ENCODE assay signal across 21 mouse cellular contexts in genomic region chr17:28901559-28901958, GRCm38 (mm10). TPM values are rescaled to one million over a fixed set of nuclear protein-coding genes. Genes with fewer than 3 reads are reported as not detected.
DNase-seq lines count a peak whose midpoint lies in the region; ATAC-seq and TF ChIP-seq lines count a peak whose summit lies in the region.
"Had no signal": no experiment of that assay in that cellular context is flagged by ENCODE, and none has a peak within 500 bp of the region (broad histone marks: within the 10 kb centered on the region; RNA-seq: fewer than 3 reads in every experiment).

No protein-coding gene starts in this region.

- no peak overlapping the region for H3K4me3 ChIP-seq in kidney, adult 2 months (ENCODE audit: insufficient read depth, low read depth, low read length)
- H3K4me3 ChIP-seq in midbrain, postnatal 0 days (ENCODE audit: low read depth, low read length), result no peak overlapping the region
- no peak overlapping the region for H3K4me3 ChIP-seq in midbrain, embryonic 15.5 days
- H3K4me3 ChIP-seq in stomach, postnatal 0 days (ENCODE audit: low read depth, low read length), result no peak overlapping the region
- H3K4me3 ChIP-seq: intestine, embryonic 15.5 days; neural tube, embryonic 12.5 days had no signal

- ATAC-seq in midbrain, postnatal 0 days (ENCODE audit: low FRiP score), result no peak
- ATAC-seq in midbrain, embryonic 15.5 days (replicated peaks), result no peak
- ATAC-seq in Patski, result no peak
- ATAC-seq in stomach, postnatal 0 days (ENCODE audit: low FRiP score, low TSS enrichment), result no peak
- ATAC-seq: intestine, embryonic 15.5 days had no signal

- WGBS in kidney, adult 2 months, result 82% methylated on average over 4 of the region's 4 CpGs
- 74% methylated on average over 4 of the region's 4 CpGs for WGBS in midbrain, postnatal 0 days
- WGBS in midbrain, embryonic 15.5 days, result 75% methylated on average over 4 of the region's 4 CpGs
- 66% methylated on average over 4 of the region's 4 CpGs for WGBS in stomach, postnatal 0 days

- POLR2A ChIA-PET in Patski (lab: Charles Lee), result interaction anchor here (0.6 kb wide), 1 partner anchor 192 kb away, joined by 5 read pairs; no protein-coding TSS in a partner anchor

- no peak overlapping the region for H3K9ac ChIP-seq in midbrain, postnatal 0 days (replicated peaks; ENCODE audit: low read length, poor library complexity, severe bottlenecking)
- no peak overlapping the region for H3K9ac ChIP-seq in midbrain, embryonic 15.5 days
- no peak overlapping the region for H3K9ac ChIP-seq in stomach, postnatal 0 days (ENCODE audit: low read length)
- H3K9ac ChIP-seq: intestine, embryonic 15.5 days; neural tube, embryonic 12.5 days had no signal

- no peaks in the 10 kb centered on the region for H3K4me1 ChIP-seq in kidney, adult 2 months (ENCODE audit: control insufficient read depth, insufficient read depth, low read length)
- H3K4me1 ChIP-seq in midbrain, postnatal 0 days (ENCODE audit: insufficient read depth, low read length), result peaks cover 16% of the 10 kb centered on the region
- peaks cover 23% of the 10 kb centered on the region for H3K4me1 ChIP-seq in midbrain, embryonic 15.5 days
- no peaks in the 10 kb centered on the region for H3K4me1 ChIP-seq in stomach, postnatal 0 days (replicated peaks; ENCODE audit: control insufficient read depth, insufficient read depth)

- H3K4me2 ChIP-seq in midbrain, postnatal 0 days (ENCODE audit: low read depth, low read length, poor library complexity, severe bottlenecking), result no peak overlapping the region
- no peak overlapping the region for H3K4me2 ChIP-seq in midbrain, embryonic 15.5 days
- no peak overlapping the region for H3K4me2 ChIP-seq in stomach, postnatal 0 days (replicated peaks; ENCODE audit: low read depth)
- H3K4me2 ChIP-seq: intestine, embryonic 15.5 days; neural tube, embryonic 12.5 days had no signal

- H3K9me3 ChIP-seq in midbrain, postnatal 0 days (ENCODE audit: low read length), result no peaks in the 10 kb centered on the region
- H3K9me3 ChIP-seq in midbrain, embryonic 15.5 days, result no peaks in the 10 kb centered on the region
- no peaks in the 10 kb centered on the region for H3K9me3 ChIP-seq in stomach, postnatal 0 days (ENCODE audit: control insufficient read depth, low read length)
- H3K9me3 ChIP-seq: intestine, embryonic 15.5 days; neural tube, embryonic 12.5 days had no signal

- in situ Hi-C loops in Patski (cut with MboI; ENCODE audit: low pct_unique_long_range_greater_than_20kb), result no loop called here

- no peaks in the 10 kb centered on the region for H3K27me3 ChIP-seq in kidney, adult 2 months (replicated peaks; ENCODE audit: control insufficient read depth, insufficient read depth, low read length)
- no peaks in the 10 kb centered on the region for H3K27me3 ChIP-seq in midbrain, postnatal 0 days (ENCODE audit: insufficient read depth, low read length)
- H3K27me3 ChIP-seq in midbrain, embryonic 15.5 days (replicated peaks), result no peaks in the 10 kb centered on the region
- H3K27me3 ChIP-seq in Patski, result no peaks in the 10 kb centered on the region
- no peaks in the 10 kb centered on the region for H3K27me3 ChIP-seq in stomach, postnatal 0 days (ENCODE audit: control insufficient read depth, insufficient read depth, low read length)
- H3K27me3 ChIP-seq: intestine, embryonic 15.5 days; neural tube, embryonic 12.5 days had no signal

- no peak for DNase-seq in kidney, adult 2 months
- DNase-seq in kidney, adult 18-20 months, result no peak
- no peak for DNase-seq in midbrain, postnatal 0 days (ENCODE audit: low spot score)
- no peak for DNase-seq in Patski (ENCODE audit: low read depth, low spot score)
- no peak for DNase-seq in stomach, postnatal 0 days (ENCODE audit: low spot score)
- DNase-seq in ovary, postnatal 14 days (ENCODE audit: low spot score), result no peak
- DNase-seq: adrenal gland, postnatal 10 days; cerebellum, adult 9-11 months; kidney, postnatal 36 days; left cerebral cortex, postnatal 4 days; lung, adult 18-20 months had no signal

- TF ChIP-seq EP300 in stomach, postnatal 0 days (optimal IDR thresholded peaks at IDR 0.05), result no peak

- no peak for TF ChIP-seq POLR2A in kidney, adult 2 months (IDR thresholded peaks at IDR 0.05; ENCODE audit: low read depth, low read length)

- CTCF ChIA-PET in Patski (lab: Charles Lee), result no interaction called here

- H3K27ac ChIP-seq in kidney, adult 2 months (ENCODE audit: insufficient read depth, low read depth, low read length), result no peak overlapping the region
- no peak overlapping the region for H3K27ac ChIP-seq in midbrain, postnatal 0 days (ENCODE audit: low read depth, low read length)
- no peak overlapping the region for H3K27ac ChIP-seq in midbrain, embryonic 15.5 days
- no peak overlapping the region for H3K27ac ChIP-seq in stomach, postnatal 0 days (replicated peaks)
- H3K27ac ChIP-seq: intestine, embryonic 15.5 days; neural tube, embryonic 12.5 days had no signal

- TF ChIP-seq CTCF in kidney, adult 2 months (conservative IDR thresholded peaks at IDR 0.05; ENCODE audit: insufficient read depth, insufficient read length, low read depth, low read length), result 0 out of 2 replicates have a peak, but pooled peaks have one; percentile 17
- TF ChIP-seq CTCF in midbrain, postnatal 0 days (IDR thresholded peaks at IDR 0.05), result peak; percentile 27
- TF ChIP-seq CTCF in Patski (IDR thresholded peaks at IDR 0.05), result peak; percentile 60
- TF ChIP-seq CTCF in stomach, postnatal 0 days (IDR thresholded peaks at IDR 0.05; ENCODE audit: low read depth), result peak; percentile 55

- no peaks in the 10 kb centered on the region for H3K36me3 ChIP-seq in kidney, adult 2 months (ENCODE audit: control insufficient read depth, insufficient read depth, low read length)
- no peaks in the 10 kb centered on the region for H3K36me3 ChIP-seq in midbrain, postnatal 0 days (ENCODE audit: insufficient read depth, low read length)
- H3K36me3 ChIP-seq in midbrain, embryonic 15.5 days (replicated peaks), result no peaks in the 10 kb centered on the region
- no peaks in the 10 kb centered on the region for H3K36me3 ChIP-seq in stomach, postnatal 0 days (ENCODE audit: control insufficient read depth, insufficient read depth, low read length)
- H3K36me3 ChIP-seq: intestine, embryonic 15.5 days; neural tube, embryonic 12.5 days had no signal

RNA-seq across cellular contexts. Expression of gene 4930539E08Rik, which starts 13.6 kb away (rescaled TPM):
- 0.34 and 0.57 TPM in 2 replicates for polyA plus RNA-seq in kidney, adult 2 months (2012; rRNA removed)
- total RNA-seq in midbrain, postnatal 0 days (2014; rRNA removed), result 9.8 and 32.9 TPM in 2 replicates
- polyA plus RNA-seq in midbrain, postnatal 0 days (2015; fragmentation: Nextera tagmentation; extraction: Ambion mirVana), result 4.3 and 4.5 TPM in 2 replicates
- polyA plus RNA-seq in midbrain, embryonic 15.5 days (2015; fragmentation: Nextera tagmentation; extraction: Ambion mirVana), result 1.7 and 2.5 TPM in 2 replicates
- 0.05 TPM for polyA plus RNA-seq in Patski (2021)
- polyA plus RNA-seq in stomach, postnatal 0 days (2015; fragmentation: Nextera tagmentation; extraction: Ambion mirVana), result 1.2 and 2.2 TPM in 2 replicates
- polyA plus RNA-seq: hindbrain, embryonic 11.5 days had no signal

RNA-seq across cellular contexts. Expression of gene Pxt1, which starts 42.1 kb away (rescaled TPM):
- polyA plus RNA-seq in kidney, adult 2 months (2012; rRNA removed), result 0.12 and 0.13 TPM in 2 replicates
- total RNA-seq in midbrain, postnatal 0 days (2014; rRNA removed), result 0.49 TPM in 1 of 2 replicates, not detected in the other
- polyA plus RNA-seq in midbrain, postnatal 0 days (2015; fragmentation: Nextera tagmentation; extraction: Ambion mirVana), result 0.15 TPM in 1 of 2 replicates, not detected in the other
- 0.17 TPM in 1 of 2 replicates, not detected in the other for polyA plus RNA-seq in midbrain, embryonic 15.5 days (2015; fragmentation: Nextera tagmentation; extraction: Ambion mirVana)
- polyA plus RNA-seq in Patski (2021), result not detected
- 0.18 TPM in 1 of 2 replicates, not detected in the other for polyA plus RNA-seq in stomach, postnatal 0 days (2015; fragmentation: Nextera tagmentation; extraction: Ambion mirVana)
- total RNA-seq: gastrocnemius, postnatal 4 days; layer of hippocampus, postnatal 25 days; left cerebral cortex, postnatal 4 days had no signal
- polyA plus RNA-seq: embryonic facial prominence, embryonic 11.5 days; heart, embryonic 14.5 days; intestine, embryonic 15.5 days; neural tube, embryonic 12.5 days; stomach, embryonic 14.5 days; thymus, postnatal 0 days had no signal

RNA-seq across cellular contexts. Expression of gene Pnpla1, which starts 43.3 kb away (rescaled TPM):
- 0.04 TPM in 1 of 2 replicates, not detected in the other for polyA plus RNA-seq in kidney, adult 2 months (2012; rRNA removed)
- 0.05 and 0.14 TPM in 2 replicates for total RNA-seq in midbrain, postnatal 0 days (2014; rRNA removed)
- 0.07 TPM in 1 of 2 replicates, not detected in the other for polyA plus RNA-seq in midbrain, postnatal 0 days (2015; fragmentation: Nextera tagmentation; extraction: Ambion mirVana)
- polyA plus RNA-seq in midbrain, embryonic 15.5 days (2015; fragmentation: Nextera tagmentation; extraction: Ambion mirVana), result 0.05 and 0.10 TPM in 2 replicates
- polyA plus RNA-seq in Patski (2021), result not detected
- polyA plus RNA-seq in stomach, postnatal 0 days (2015; fragmentation: Nextera tagmentation; extraction: Ambion mirVana), result 12.7 TPM in 2 replicates
- total RNA-seq: adrenal gland, postnatal 10 days; gastrocnemius, postnatal 4 days had no signal
- polyA plus RNA-seq: embryonic facial prominence, embryonic 11.5 days; heart, embryonic 14.5 days; hindbrain, embryonic 11.5 days; neural tube, embryonic 12.5 days; thymus, postnatal 0 days had no signal

RNA-seq across cellular contexts. Expression of gene Kctd20, which starts 50.2 kb away (rescaled TPM):
- 30.8 and 32.0 TPM in 2 replicates for polyA plus RNA-seq in kidney, adult 2 months (2012; rRNA removed)
- 60.0 and 64.9 TPM in 2 replicates for total RNA-seq in midbrain, postnatal 0 days (2014; rRNA removed)
- 63.2 and 63.8 TPM in 2 replicates for polyA plus RNA-seq in midbrain, postnatal 0 days (2015; fragmentation: Nextera tagmentation; extraction: Ambion mirVana)
- 91.1 and 93.9 TPM in 2 replicates for polyA plus RNA-seq in midbrain, embryonic 15.5 days (2015; fragmentation: Nextera tagmentation; extraction: Ambion mirVana)
- 38.2 TPM for polyA plus RNA-seq in Patski (2021)
- polyA plus RNA-seq in stomach, postnatal 0 days (2015; fragmentation: Nextera tagmentation; extraction: Ambion mirVana), result 37.6 and 38.3 TPM in 2 replicates

Comparison
In these comparisons a context has a peak if more than half of its experiments do, and no peak if none do; other contexts are left out.
1. RNA of gene Pnpla1, which starts 43.3 kb away (polyA plus RNA-seq): 12.7 TPM in stomach, postnatal 0 days; 0.05 to 0.10 TPM in midbrain, embryonic 15.5 days, 0.07 TPM in midbrain, postnatal 0 days, not detected in Patski (single experiment) and 0.04 TPM in kidney, adult 2 months; every median in the first group is over 10 times any median in the second.
2. Peak in every context shown above with its lines, with median percentiles within 50 percentile points of each other: CTCF ChIP-seq.